Mouse (Mus musculus) C2C12 (cell line): ENCODE results near the gene Wwox.

ENCODE experiments used
- CEBPB ChIP-seq: IDR thresholded peaks from one replicate; pipeline ENCODE4 v1.6.1; 2011; ENCODE audit warnings: low read depth, mild to moderate bottlenecking, control low read depth, moderate library complexity
- CTCF ChIP-seq: IDR thresholded peaks from one replicate; pipeline ENCODE4 v1.5.1; 2011; ENCODE audit not compliant: control insufficient read depth, insufficient read depth, insufficient read length
- MAX ChIP-seq: IDR thresholded peaks from one replicate; pipeline ENCODE4 v1.6.1; 2011; ENCODE audit warnings: mild to moderate bottlenecking, control low read depth
- MYOD1 ChIP-seq: IDR thresholded peaks from one replicate; pipeline ENCODE4 v1.6.1; 2011; ENCODE audit warnings: low read depth; ENCODE audit not compliant: control insufficient read depth, insufficient read length
- MYOG ChIP-seq: IDR thresholded peaks from one replicate; pipeline ENCODE4 v1.6.1; 2011; ENCODE audit not compliant: control insufficient read depth, insufficient read length; ENCODE audit errors: extremely low read depth
- USF1 ChIP-seq: IDR thresholded peaks from one replicate; pipeline ENCODE4 v1.6.1; 2011; ENCODE audit warnings: low read depth, mild to moderate bottlenecking, control low read depth, moderate library complexity

GRCm38 (mm10) chr8:114889578-114890374 lies 450.3 kb downstream of the Wwox start:
- no peak for TF ChIP-seq USF1
- no peak for TF ChIP-seq MAX
- TF ChIP-seq CTCF, result no peak
- TF ChIP-seq MYOD1, result no peak
- no peak for TF ChIP-seq CEBPB
- no peak for TF ChIP-seq MYOG
